Mouse (Mus musculus): ENCODE results near the gene Dgkq.

Gene Dgkq

GRCm38 (mm10) chr5:108628891-108629633 is 40.4 kb downstream of the Dgkq start:
- Histone ChIP-seq H3K36me3 (ENCODE audit: control insufficient read depth, insufficient read depth, low read length, poor library complexity, severe bottlenecking) (peaks cover 6% of the 10 kb centered on the region; the same call in 1 of the 2 replicates), H3K27me3 (ENCODE audit: control insufficient read depth, insufficient read depth, low read length, poor library complexity, severe bottlenecking) (no peaks in the 10 kb centered on the region)
- peak; percentile 38 for DNase-seq (ENCODE audit: low read depth, low spot score)

- no peak for DNase-seq (ENCODE audit: low read depth, low spot score)
- Histone ChIP-seq H3K27me3 (ENCODE audit: control insufficient read depth, insufficient read depth, low read length, poor library complexity, severe bottlenecking) (no peaks in the 10 kb centered on the region), H3K36me3 (ENCODE audit: control insufficient read depth, insufficient read depth, low read length, poor library complexity, severe bottlenecking) (peaks cover 10% of the 10 kb centered on the region)
Measured at GRCm38 (mm10) chr5:108626050-108626660, 43.3 kb downstream of the Dgkq start.

- Histone ChIP-seq H3K36me3 (ENCODE audit: control insufficient read depth, insufficient read depth, low read length, poor library complexity, severe bottlenecking) (peaks cover 10% of the 10 kb centered on the region), H3K27me3 (ENCODE audit: control insufficient read depth, insufficient read depth, low read length, poor library complexity, severe bottlenecking) (no peaks in the 10 kb centered on the region)
- no peak for DNase-seq (ENCODE audit: low read depth, low spot score)
Measured at GRCm38 (mm10) chr5:108621870-108622269, 47.6 kb downstream of the Dgkq start.

- DNase-seq (ENCODE audit: low read depth, low spot score) = no peak
- peaks cover 12% of the 10 kb centered on the region for H3K36me3 ChIP-seq (ENCODE audit: control insufficient read depth, insufficient read depth, low read length, poor library complexity, severe bottlenecking)
Measured at GRCm38 (mm10) chr5:108610426-108610825, 59.0 kb downstream of the Dgkq start.

GRCm38 (mm10) chr5:108602537-108602936 is 66.9 kb downstream of the Dgkq start:
- Histone ChIP-seq H3K27me3 (ENCODE audit: control insufficient read depth, insufficient read depth, low read length, poor library complexity, severe bottlenecking) (no peaks in the 10 kb centered on the region), H3K36me3 (ENCODE audit: control insufficient read depth, insufficient read depth, low read length, poor library complexity, severe bottlenecking) (peaks cover 9% of the 10 kb centered on the region)
- DNase-seq (ENCODE audit: low read depth, low spot score) = no peak

More at GRCm38 (mm10) chr5:108610426-108610825, 59.0 kb downstream of the Dgkq start:
- H3K27me3 ChIP-seq (ENCODE audit: control insufficient read depth, insufficient read depth, low read length, poor library complexity, severe bottlenecking) = no peaks in the 10 kb centered on the region

GRCm38 (mm10) chr5:108599923-108600322 is 69.5 kb downstream of the Dgkq start:
- H3K27me3 ChIP-seq (ENCODE audit: control insufficient read depth, insufficient read depth, low read length, poor library complexity, severe bottlenecking) = no peaks in the 10 kb centered on the region
- H3K36me3 ChIP-seq (ENCODE audit: control insufficient read depth, insufficient read depth, low read length, poor library complexity, severe bottlenecking) = peaks cover 20% of the 10 kb centered on the region
- no peak for DNase-seq (ENCODE audit: low read depth, low spot score)

All from splenic B cell, adult 2 months (primary cell).